Mouse (Mus musculus) cerebellum, adult 2 months (tissue): ENCODE measurements at regions not wholly inside any gene's neighbourhood (a gene's known extent, or its start where the extent isn't known, plus 50 kb on each side); places are given as distances from the start of the nearest gene placed in this dataset.

Experiments used
- CTCF ChIP-seq: fragments of 200-500 bp; IDR thresholded peaks from 2 replicates; pipeline ENCODE4 v1.5.1; 2011; ENCODE audit warnings: low read depth, mild to moderate bottlenecking, control low read depth, low read length, moderate library complexity, borderline replicate concordance; ENCODE audit not compliant: insufficient read depth
- POLR2A ChIP-seq: fragments of 200-500 bp; IDR thresholded peaks from 2 replicates; pipeline ENCODE4 v1.6.1; 2011; ENCODE audit warnings: low read length, control low read depth, borderline replicate concordance; ENCODE audit not compliant: insufficient read depth

DNA sequence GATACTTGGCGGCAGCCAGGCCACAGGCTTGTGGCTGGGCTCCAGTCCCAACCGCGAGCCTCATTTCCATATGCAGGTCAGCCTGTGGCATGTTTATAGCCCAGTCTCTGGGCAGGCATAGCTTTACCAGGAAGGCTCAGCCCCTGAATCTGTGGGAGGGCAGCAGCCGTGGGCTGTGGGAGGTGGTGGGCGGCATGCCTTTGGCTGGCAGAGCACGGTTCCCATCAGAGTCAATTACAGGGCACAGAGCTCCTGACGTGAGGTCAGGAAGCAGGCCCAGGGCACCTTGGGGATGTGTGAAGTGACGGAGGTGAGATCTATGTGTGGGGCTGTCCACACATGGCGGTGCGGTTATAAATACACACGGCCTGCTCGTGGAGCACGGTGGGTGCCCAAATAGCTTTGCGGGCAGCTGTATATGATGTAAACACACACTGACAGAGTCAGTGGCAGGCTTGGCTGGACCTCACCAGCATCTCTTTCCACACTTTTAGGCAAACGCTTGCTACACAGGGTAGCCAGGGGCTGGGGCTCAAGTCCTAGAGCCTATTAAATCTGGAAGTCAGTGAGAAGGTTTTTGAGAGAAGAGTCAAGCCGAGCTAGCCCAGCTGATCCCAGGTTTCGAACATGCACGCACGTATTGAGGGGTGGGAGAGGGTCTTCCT lies 71.8 kb downstream of the Gm525 start:
- TF ChIP-seq POLR2A (no peak), CTCF (no peak)
